Mouse (Mus musculus) granulocyte monocyte progenitor cell, adult 5-6 weeks (primary cell): Measurements from ENCODE around the gene Vsx1. TPM values are rescaled to one million over a fixed set of nuclear protein-coding genes. Genes with fewer than 3 reads are reported as not detected.
A peak's percentile ranks its signal among the peaks of the same experiment; 100 is the strongest.

Experiments used
- ATAC-seq: replicated peaks from 2 replicates; pipeline ENCODE4 v1.8.0; 2016; ENCODE audit warnings: mild to moderate bottlenecking, moderate TSS enrichment, inconsistent platforms; ENCODE audit not compliant: poor library complexity, severe bottlenecking
- total RNA-seq, 2 experiments: library from RNA; stranded (forward) in 1 of 2; stranded (reverse) in 1 of 2; fragments of 200-712, 200-1000 nt in 1 of 2; fragments of >200 nt in 1 of 2; fragmentation: Nextera tagmentation in 1 of 2; gene quantifications; 2 replicates each; pipeline ENCODE4 v1.2.3; 2014 to 2017

The Vsx1 gene
- total RNA-seq, 2 experiments from 2014 or later: not detected

DNA sequence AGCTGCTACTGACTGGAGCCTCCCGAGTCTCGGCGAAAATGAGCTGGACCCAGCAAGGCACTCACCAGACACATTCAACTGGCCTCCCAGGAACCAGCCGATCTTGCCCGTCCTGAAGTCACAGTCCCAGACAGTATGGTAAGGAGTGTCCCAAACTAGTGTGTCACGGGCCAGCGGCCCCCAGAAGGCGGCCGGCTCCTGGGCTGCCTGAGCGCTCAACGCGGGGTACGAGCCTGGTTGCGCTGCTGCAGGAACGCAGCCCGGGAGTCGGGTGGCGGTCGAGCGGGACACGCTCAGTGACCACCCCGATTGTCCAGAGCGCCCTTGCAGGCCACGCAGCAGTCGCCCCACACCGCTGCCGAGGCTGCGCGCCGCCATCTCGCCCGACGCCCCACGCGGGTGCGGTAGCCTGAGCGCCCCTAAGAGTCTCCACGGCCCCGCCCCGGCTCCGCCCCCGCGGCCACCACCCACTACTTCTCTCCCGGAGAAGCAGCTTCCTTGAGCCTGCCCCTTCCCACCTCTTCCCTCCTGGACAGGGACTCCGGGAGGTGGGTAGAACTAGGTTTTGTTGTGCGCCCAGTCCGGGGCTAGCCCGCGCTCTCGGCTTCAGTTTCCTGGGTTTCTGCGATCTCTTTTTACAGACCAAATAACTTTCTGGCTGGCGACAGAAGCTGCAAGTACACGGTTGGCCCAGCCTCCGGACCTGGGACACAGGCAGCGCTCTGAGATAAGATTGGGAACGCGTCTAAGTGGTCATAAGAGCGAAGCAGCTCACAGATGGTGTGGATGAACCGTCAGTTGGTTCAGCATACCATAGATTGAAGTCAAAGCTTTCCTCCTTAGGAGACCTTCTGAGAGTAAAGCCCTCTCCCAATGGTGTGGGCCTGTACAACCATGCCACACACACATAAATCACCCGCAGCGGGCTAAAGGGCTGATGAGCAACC is 21.1 kb downstream of the Vsx1 start, which contains the start of gene Acss1:
Acss1 (minus strand) TSS at position 681 of the 947 bp plus-strand sequence.
- ATAC-seq: peak; percentile 41

DNA sequence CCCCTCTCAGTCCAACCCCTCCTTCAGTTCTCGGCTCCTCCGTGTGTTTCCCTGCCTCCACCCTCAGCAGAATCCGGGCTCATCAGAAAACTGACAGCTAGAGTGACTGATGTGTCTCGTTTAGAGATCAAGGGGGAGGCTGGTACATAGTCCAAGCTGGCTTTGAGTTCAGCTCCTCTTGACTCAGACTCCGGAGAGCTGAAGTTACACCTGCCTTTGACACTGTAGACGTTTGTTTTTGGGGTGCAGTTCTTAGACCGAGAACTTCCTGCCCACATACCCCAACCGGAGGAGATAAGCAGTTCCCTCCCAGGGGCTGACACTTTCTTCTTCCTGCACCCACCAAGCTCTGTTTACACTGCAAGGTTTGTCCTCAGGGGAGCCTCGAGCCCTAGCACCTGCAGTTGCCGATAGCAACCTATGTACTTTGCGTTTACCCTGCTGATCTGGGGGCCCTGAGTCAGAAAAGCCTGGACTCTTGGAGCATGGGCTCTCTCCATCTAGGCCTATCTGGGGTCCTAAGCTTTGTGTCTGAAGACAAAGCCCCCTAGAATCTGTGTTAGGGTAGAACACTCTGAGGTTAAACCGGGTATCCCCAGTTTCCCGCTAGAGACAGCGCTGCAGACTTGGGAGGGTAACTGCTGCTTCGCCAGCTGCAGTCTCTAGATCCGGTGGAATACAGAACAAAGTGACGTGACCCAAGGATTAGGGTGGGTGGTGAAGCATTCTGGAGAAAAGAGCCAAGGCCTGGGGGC is 21.9 kb downstream of the Vsx1 start:
- ATAC-seq: peak; percentile 24

DNA sequence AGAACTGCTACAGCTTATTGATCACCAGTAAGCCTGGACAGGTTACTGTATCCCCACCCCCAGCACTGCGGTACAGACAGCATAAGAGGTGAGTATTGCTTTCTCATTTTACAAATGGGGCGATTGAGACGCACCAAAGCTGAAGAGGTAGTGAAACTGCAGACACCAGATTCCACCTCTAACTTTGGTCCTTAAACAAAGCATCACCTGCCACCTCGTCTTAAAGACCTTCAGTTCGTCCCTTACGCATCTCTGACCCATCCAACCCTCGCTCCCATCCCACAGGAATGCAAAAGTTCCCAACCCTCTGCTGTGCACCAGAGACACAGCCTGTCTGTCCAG is 22.5 kb downstream of the Vsx1 start:
- ATAC-seq: 0 out of 2 replicates have a peak, but pooled peaks have one; percentile 12

DNA sequence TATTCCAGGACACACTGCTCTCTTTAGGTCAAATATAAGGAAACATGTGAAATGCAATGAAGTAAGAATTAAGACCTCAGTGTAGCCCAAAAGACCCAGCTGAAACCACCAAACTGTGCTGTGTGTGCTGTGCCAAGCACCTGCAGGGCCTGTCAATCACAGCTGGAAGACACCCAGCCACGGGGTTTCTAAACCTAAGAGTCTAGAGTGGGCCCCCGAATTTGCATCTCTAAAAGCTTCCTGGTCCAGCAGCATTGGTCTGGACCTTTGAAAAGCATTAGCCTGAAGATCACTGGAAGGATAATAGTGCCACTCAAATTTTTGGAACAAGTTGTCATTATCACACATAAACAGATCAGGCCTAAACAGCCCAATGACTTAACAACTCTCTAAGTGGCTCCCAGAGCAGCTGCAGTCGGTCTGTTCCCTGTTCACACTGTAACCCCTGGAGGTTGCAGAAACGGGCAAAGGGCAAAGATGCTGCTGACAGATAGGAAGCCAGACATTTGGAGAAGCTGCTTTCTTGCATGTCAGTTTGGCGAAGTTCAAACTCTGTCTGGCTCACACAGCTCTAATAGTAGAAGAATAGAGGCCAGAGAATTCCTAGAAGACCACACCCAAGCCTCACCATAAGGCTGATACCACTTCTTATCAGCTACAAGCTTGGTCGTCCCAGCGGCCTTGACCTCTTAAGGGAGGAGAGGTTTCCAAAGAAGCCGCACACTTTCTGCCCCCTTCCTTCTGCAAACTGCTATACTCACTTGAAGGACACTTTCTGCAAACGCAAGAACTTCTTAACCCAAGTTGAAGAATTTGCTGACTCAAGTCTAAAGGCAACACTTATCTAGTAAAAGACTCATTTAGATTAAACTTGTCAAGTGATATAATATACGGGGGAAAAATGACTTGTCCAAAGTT is 23.4 kb downstream of the Vsx1 start:
- ATAC-seq: no peak

DNA sequence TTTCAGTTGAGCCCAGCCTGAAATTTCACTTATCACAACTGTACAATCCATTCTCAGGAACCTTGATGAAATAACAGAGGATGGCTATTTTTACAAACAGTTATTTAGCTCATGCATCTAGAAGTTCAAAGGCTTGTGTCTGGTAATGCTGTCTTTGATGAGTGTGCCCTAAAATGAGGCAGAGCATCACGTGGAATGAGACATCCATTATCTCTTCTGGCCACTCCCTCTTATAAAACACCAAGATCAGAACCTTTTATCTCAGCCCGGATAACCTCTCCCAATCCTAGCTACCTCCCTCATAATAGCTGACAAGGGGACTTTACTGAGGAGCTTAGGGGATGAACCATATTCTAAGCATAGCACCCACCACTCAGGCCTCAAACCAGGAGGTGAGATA is 24.2 kb downstream of the Vsx1 start:
- no peak for ATAC-seq

- ATAC-seq: no peak
Measured at GRCm38 (mm10) chr2:150664152-150664920, 24.8 kb downstream of the Vsx1 start.

- no peak for ATAC-seq
Measured at GRCm38 (mm10) chr2:150663255-150663654, 25.9 kb downstream of the Vsx1 start.

DNA sequence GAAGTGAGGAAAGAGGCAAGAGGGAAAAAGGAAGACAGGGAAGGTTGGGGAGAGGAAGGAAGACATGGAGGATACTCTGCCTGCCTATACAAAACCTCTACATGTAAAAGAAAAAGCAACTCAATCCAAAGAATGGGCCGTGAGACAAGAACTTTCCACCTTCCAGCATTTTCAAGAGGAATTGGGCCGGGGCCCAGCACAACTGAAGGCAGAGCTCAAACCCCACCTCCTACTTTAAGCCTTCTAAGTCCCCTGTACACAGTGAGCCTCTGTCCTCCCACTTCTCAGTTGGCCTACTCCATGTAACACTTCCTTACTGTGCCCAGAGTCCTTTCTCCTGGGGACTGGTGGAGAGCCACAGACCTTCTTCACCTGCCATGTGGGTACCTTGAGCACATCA is 27.2 kb downstream of the Vsx1 start:
- ATAC-seq: no peak

- no peak for ATAC-seq
Measured at GRCm38 (mm10) chr2:150660668-150661451, 28.3 kb downstream of the Vsx1 start.

- ATAC-seq: no peak
Measured at GRCm38 (mm10) chr2:150660049-150660448, 29.1 kb downstream of the Vsx1 start.

GRCm38 (mm10) chr2:150656975-150657768 is 32.0 kb downstream of the Vsx1 start:
- ATAC-seq: no peak

GRCm38 (mm10) chr2:150656112-150656511 is 33.0 kb downstream of the Vsx1 start:
- ATAC-seq: peak; percentile 58

DNA sequence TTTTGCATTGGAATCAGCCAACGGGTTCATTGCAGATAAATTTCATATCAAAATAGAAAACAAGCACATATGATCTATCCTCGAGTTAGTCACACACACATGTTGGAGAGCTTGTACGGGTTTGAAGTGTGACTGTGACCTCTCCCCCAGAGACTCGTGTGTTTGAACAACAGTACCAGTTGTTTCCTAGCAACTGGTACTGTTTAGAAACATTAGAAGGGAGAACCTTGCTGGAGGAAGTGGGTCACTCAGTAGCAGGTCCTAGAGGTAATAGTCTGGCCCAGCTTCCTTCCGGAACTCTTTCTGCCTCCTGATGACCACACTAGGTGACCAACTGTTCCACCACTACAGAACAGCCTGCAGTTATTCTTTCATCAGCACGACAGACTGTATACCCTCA is 33.9 kb downstream of the Vsx1 start:
- no peak for ATAC-seq

- ATAC-seq: no peak
Measured at GRCm38 (mm10) chr2:150654814-150655213, 34.3 kb downstream of the Vsx1 start.

DNA sequence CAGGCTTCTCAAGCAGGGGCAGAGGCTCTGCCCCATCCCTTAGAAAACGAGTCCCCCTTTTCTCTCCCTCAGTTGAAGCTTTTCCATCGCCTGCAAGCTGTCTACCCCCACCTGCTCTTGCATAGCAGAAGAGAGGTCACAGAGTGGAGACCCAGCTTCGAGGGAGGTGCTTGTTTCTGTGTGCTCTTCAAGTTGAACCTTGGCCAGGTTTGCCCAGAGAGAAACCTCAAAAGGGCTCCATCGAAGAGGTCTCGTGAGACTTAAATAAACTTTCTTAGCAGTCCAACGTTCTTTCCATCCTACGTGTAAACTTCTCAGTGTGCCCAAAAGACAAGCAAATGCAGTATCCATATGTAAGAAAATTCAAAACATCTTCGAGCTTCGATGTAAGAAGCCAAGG is 37.8 kb downstream of the Vsx1 start:
- ATAC-seq: no peak

GRCm38 (mm10) chr2:150650511-150651074 is 38.6 kb downstream of the Vsx1 start:
- no peak for ATAC-seq

GRCm38 (mm10) chr2:150648300-150648895 is 40.8 kb downstream of the Vsx1 start:
- peak; percentile 25 for ATAC-seq
